Mouse (Mus musculus): ENCODE data around the gene Atcay. TPM values are rescaled to one million over a fixed set of nuclear protein-coding genes. Genes with fewer than 3 reads are reported as not detected.

Gene Atcay
- polyA plus RNA-seq, 1 experiment from 2014 or later = 0.29 TPM

Small RNA genes lying within 50 kb of the gene (microRNA-seq; reads per million reads assigned to microRNA genes)
- gene Mir3057 = 8.5 reads per million, percentile 27 among the genes with 10 or more reads in this experiment

Other genes with a start within 250 kb of the Atcay start
- 5.3 and 6.6 TPM in 2 replicates for gene Gng7, start 215.9 kb downstream of the Atcay start, polyA plus RNA-seq (2015; fragmentation: Nextera tagmentation; extraction: Ambion mirVana)
- 0.11 and 0.30 TPM in 2 replicates for gene Diras1, start 205.2 kb downstream of the Atcay start, polyA plus RNA-seq (2015; fragmentation: Nextera tagmentation; extraction: Ambion mirVana)
- 17.2 and 20.5 TPM in 2 replicates for gene Slc39a3, start 193.4 kb downstream of the Atcay start, polyA plus RNA-seq (2015; fragmentation: Nextera tagmentation; extraction: Ambion mirVana)
- 192 TPM in 2 replicates for gene Sgta, start 170.7 kb downstream of the Atcay start, polyA plus RNA-seq (2015; fragmentation: Nextera tagmentation; extraction: Ambion mirVana)
- gene Thop1, start 160.8 kb downstream of the Atcay start, polyA plus RNA-seq (2015; fragmentation: Nextera tagmentation; extraction: Ambion mirVana) = 51.7 and 54.3 TPM in 2 replicates
- 0.31 and 0.35 TPM in 2 replicates for gene Creb3l3, start 132.0 kb downstream of the Atcay start, polyA plus RNA-seq (2015; fragmentation: Nextera tagmentation; extraction: Ambion mirVana)
- gene Map2k2, start 124.9 kb downstream of the Atcay start, polyA plus RNA-seq (2015; fragmentation: Nextera tagmentation; extraction: Ambion mirVana) = 178 and 180 TPM in 2 replicates
- 34.1 and 36.9 TPM in 2 replicates for gene Zbtb7a, start 95.6 kb downstream of the Atcay start, polyA plus RNA-seq (2015; fragmentation: Nextera tagmentation; extraction: Ambion mirVana)
- gene Pias4, start 62.9 kb downstream of the Atcay start, polyA plus RNA-seq (2015; fragmentation: Nextera tagmentation; extraction: Ambion mirVana) = 41.0 and 47.5 TPM in 2 replicates
- gene Eef2, start 54.2 kb downstream of the Atcay start, polyA plus RNA-seq (2015; fragmentation: Nextera tagmentation; extraction: Ambion mirVana) = 567 and 596 TPM in 2 replicates
- gene Dapk3, start 47.8 kb downstream of the Atcay start, polyA plus RNA-seq (2015; fragmentation: Nextera tagmentation; extraction: Ambion mirVana) = 52.6 and 56.1 TPM in 2 replicates
- gene 4930442H23Rik, start 47.0 kb downstream of the Atcay start, polyA plus RNA-seq (2015; fragmentation: Nextera tagmentation; extraction: Ambion mirVana) = 0.16 TPM in 2 replicates
- gene Nmrk2, start 28.8 kb downstream of the Atcay start, polyA plus RNA-seq (2015; fragmentation: Nextera tagmentation; extraction: Ambion mirVana) = 0.11 and 0.30 TPM in 2 replicates
- 5.3 and 5.4 TPM in 2 replicates for gene Zfr2, start 2.3 kb upstream of the Atcay start, polyA plus RNA-seq (2015; fragmentation: Nextera tagmentation; extraction: Ambion mirVana)
- 2.7 and 3.9 TPM in 2 replicates for gene Matk, start 22.1 kb upstream of the Atcay start, polyA plus RNA-seq (2015; fragmentation: Nextera tagmentation; extraction: Ambion mirVana)
- gene Mrpl54, start 36.1 kb upstream of the Atcay start, polyA plus RNA-seq (2015; fragmentation: Nextera tagmentation; extraction: Ambion mirVana) = 208 and 225 TPM in 2 replicates
- 60.7 and 66.5 TPM in 2 replicates for gene Apba3, start 36.1 kb upstream of the Atcay start, polyA plus RNA-seq (2015; fragmentation: Nextera tagmentation; extraction: Ambion mirVana)
- 26.4 and 28.8 TPM in 2 replicates for gene Tjp3, start 60.7 kb upstream of the Atcay start, polyA plus RNA-seq (2015; fragmentation: Nextera tagmentation; extraction: Ambion mirVana)
- 45.4 and 47.0 TPM in 2 replicates for gene Pip5k1c, start 62.1 kb upstream of the Atcay start, polyA plus RNA-seq (2015; fragmentation: Nextera tagmentation; extraction: Ambion mirVana)
- 48.4 and 49.9 TPM in 2 replicates for gene Cactin, start 90.3 kb upstream of the Atcay start, polyA plus RNA-seq (2015; fragmentation: Nextera tagmentation; extraction: Ambion mirVana)
- gene Tbxa2r, start 97.9 kb upstream of the Atcay start, polyA plus RNA-seq (2015; fragmentation: Nextera tagmentation; extraction: Ambion mirVana) = 17.8 and 18.3 TPM in 2 replicates
- 0.07 and 0.10 TPM in 2 replicates for gene Gipc3, start 112.4 kb upstream of the Atcay start, polyA plus RNA-seq (2015; fragmentation: Nextera tagmentation; extraction: Ambion mirVana)
- gene Hmg20b, start 119.6 kb upstream of the Atcay start, polyA plus RNA-seq (2015; fragmentation: Nextera tagmentation; extraction: Ambion mirVana) = 91.2 and 92.5 TPM in 2 replicates
- 17.6 and 20.4 TPM in 2 replicates for gene Mfsd12, start 126.7 kb upstream of the Atcay start, polyA plus RNA-seq (2015; fragmentation: Nextera tagmentation; extraction: Ambion mirVana)
- 2.0 and 3.0 TPM in 2 replicates for gene 4930404N11Rik, start 135.0 kb upstream of the Atcay start, polyA plus RNA-seq (2015; fragmentation: Nextera tagmentation; extraction: Ambion mirVana)
- 110 and 115 TPM in 2 replicates for gene Fzr1, start 147.7 kb upstream of the Atcay start, polyA plus RNA-seq (2015; fragmentation: Nextera tagmentation; extraction: Ambion mirVana)
- 75.9 and 79.8 TPM in 2 replicates for gene Dohh, start 153.6 kb upstream of the Atcay start, polyA plus RNA-seq (2015; fragmentation: Nextera tagmentation; extraction: Ambion mirVana)
- gene Gm48551, start 153.6 kb upstream of the Atcay start, polyA plus RNA-seq (2015; fragmentation: Nextera tagmentation; extraction: Ambion mirVana) = 1.6 and 2.7 TPM in 2 replicates
- 0.45 and 2.3 TPM in 2 replicates for gene Gm48552, start 158.2 kb upstream of the Atcay start, polyA plus RNA-seq (2015; fragmentation: Nextera tagmentation; extraction: Ambion mirVana)
- 4.4 TPM in 2 replicates for gene Smim24, start 162.2 kb upstream of the Atcay start, polyA plus RNA-seq (2015; fragmentation: Nextera tagmentation; extraction: Ambion mirVana)
- 86.0 and 87.2 TPM in 2 replicates for gene Nfic, start 224.8 kb upstream of the Atcay start, polyA plus RNA-seq (2015; fragmentation: Nextera tagmentation; extraction: Ambion mirVana)

All from lung, embryonic 15.5 days (tissue).